Mouse (Mus musculus) CH12.LX (cell line): Measurements from ENCODE around the gene Sptlc3. TPM values are rescaled to one million over a fixed set of nuclear protein-coding genes. Genes with fewer than 3 reads are reported as not detected.

Source experiments
- DNase-seq: peaks from one replicate; pipeline ENCODE4 v3.0.0-alpha.2; 2013; ENCODE audit errors: extremely low read depth
- H3K27ac ChIP-seq: 2 replicates; pipeline ENCODE4 v1.5.1; 2012; ENCODE audit warnings: low read depth, mild to moderate bottlenecking, control low read depth, moderate library complexity; ENCODE audit not compliant: insufficient read depth
- H3K27me3 ChIP-seq: replicated peaks from 2 replicates; pipeline ENCODE3; 2012; ENCODE audit warnings: inconsistent platforms
- H3K36me3 ChIP-seq, 2 experiments: replicated peaks in 1 of 2; 2 replicates each; pipeline versions ENCODE3 to v1.6.1; 2012; ENCODE audit warnings: inconsistent platforms in 1 of 2, low read length in 1 of 2, mild to moderate bottlenecking in 1 of 2, mixed read lengths in 1 of 2, moderate library complexity in 1 of 2; ENCODE audit not compliant: control insufficient read depth in 1 of 2, insufficient read depth in 1 of 2
- H3K4me1 ChIP-seq, 2 experiments: 2 replicates each; pipeline ENCODE4 v1.6.1; 2012; ENCODE audit warnings: inconsistent platforms in 1 of 2, moderate library complexity in 1 of 2; ENCODE audit not compliant: insufficient read depth in 2 of 2, control insufficient read depth in 1 of 2
- H3K4me2 ChIP-seq: 2 replicates; pipeline ENCODE4 v1.6.1; 2012; ENCODE audit warnings: low read depth, mild to moderate bottlenecking, control low read depth; ENCODE audit not compliant: poor library complexity, insufficient read depth, severe bottlenecking
- H3K4me3 ChIP-seq, 3 experiments: fragments of 150-350 bp in 1 of 3; sonication (generic) in 1 of 3; replicated peaks in 1 of 3; 2 replicates each; pipeline versions ENCODE3 to v1.5.1; 2011 to 2012; ENCODE audit warnings: low read depth in 2 of 3, low read length in 2 of 3, mild to moderate bottlenecking in 2 of 3, moderate library complexity in 2 of 3, control low read depth in 1 of 3, improper control_type of control experiment in 1 of 3, inconsistent platforms in 1 of 3, mixed read lengths in 1 of 3; ENCODE audit not compliant: poor library complexity in 1 of 3
- H3K79me2 ChIP-seq: replicated peaks from 2 replicates; pipeline ENCODE4 v1.6.1; 2012; ENCODE audit warnings: mild to moderate bottlenecking, moderate library complexity; ENCODE audit not compliant: control insufficient read depth, poor library complexity, insufficient read depth, severe bottlenecking; ENCODE audit errors: extremely low read depth
- H3K9ac ChIP-seq: 2 replicates; pipeline ENCODE4 v1.6.1; 2012; ENCODE audit warnings: low read depth, mild to moderate bottlenecking, control low read depth, moderate library complexity; ENCODE audit not compliant: insufficient read depth
- H3K9me3 ChIP-seq: replicated peaks from 2 replicates; pipeline ENCODE3; 2012; ENCODE audit warnings: low read length, inconsistent platforms, mixed read lengths
- CTCF ChIP-seq, 2 experiments: IDR thresholded peaks in 1 of 2; conservative IDR thresholded peaks in 1 of 2; 2 replicates each; pipeline ENCODE4 v1.5.1; 2011 to 2012; ENCODE audit warnings: low read depth in 2 of 2, low read length in 2 of 2, improper control_type of control experiment in 1 of 2, inconsistent platforms in 1 of 2, mild to moderate bottlenecking in 1 of 2, moderate library complexity in 1 of 2
- ELF1 ChIP-seq: IDR thresholded peaks from 2 replicates; pipeline ENCODE4 v1.6.1; 2014; ENCODE audit warnings: low read depth, mild to moderate bottlenecking, inconsistent platforms, low read length, improper control_type of control experiment
- EP300 ChIP-seq: IDR thresholded peaks from 2 replicates; pipeline ENCODE4 v1.6.1; 2011; ENCODE audit warnings: low read length, improper control_type of control experiment
- HCFC1 ChIP-seq: IDR thresholded peaks from 2 replicates; pipeline ENCODE4 v1.6.1; 2012; ENCODE audit warnings: low read depth, mild to moderate bottlenecking, inconsistent platforms, low read length, improper control_type of control experiment
- JUN ChIP-seq: IDR thresholded peaks from 2 replicates; pipeline ENCODE4 v1.6.1; 2011; ENCODE audit warnings: low read depth, mild to moderate bottlenecking, low read length, improper control_type of control experiment, moderate library complexity; ENCODE audit not compliant: insufficient read depth
- JUND ChIP-seq: conservative IDR thresholded peaks from 2 replicates; pipeline ENCODE4 v1.6.1; 2011; ENCODE audit warnings: low read depth, low read length, improper control_type of control experiment
- KAT2A ChIP-seq: IDR thresholded peaks from 2 replicates; pipeline ENCODE4 v1.6.1; 2012; ENCODE audit warnings: low read length, improper control_type of control experiment, inconsistent platforms; ENCODE audit not compliant: insufficient replicate concordance
- MAX ChIP-seq: IDR thresholded peaks from 2 replicates; pipeline ENCODE4 v1.6.1; 2011; ENCODE audit warnings: low read length, improper control_type of control experiment
- MAZ ChIP-seq: IDR thresholded peaks from 2 replicates; pipeline ENCODE4 v1.6.1; 2012; ENCODE audit warnings: low read depth, mild to moderate bottlenecking, inconsistent platforms, low read length, improper control_type of control experiment, moderate library complexity
- MEF2A ChIP-seq: IDR thresholded peaks from 2 replicates; pipeline ENCODE4 v1.6.1; 2014; ENCODE audit warnings: low read depth, mild to moderate bottlenecking, inconsistent platforms, low read length, improper control_type of control experiment, borderline replicate concordance
- PAX5 ChIP-seq: IDR thresholded peaks from 2 replicates; pipeline ENCODE4 v1.6.1; 2012; ENCODE audit warnings: low read length, inconsistent platforms, mixed read lengths
- POLR2AphosphoS2 ChIP-seq: IDR thresholded peaks from 2 replicates; pipeline ENCODE4 v1.6.1; 2011; ENCODE audit warnings: low read depth, low read length, improper control_type of control experiment
- RAD21 ChIP-seq: IDR thresholded peaks from 2 replicates; pipeline ENCODE4 v1.6.1; 2011; ENCODE audit warnings: low read depth, mild to moderate bottlenecking, low read length, improper control_type of control experiment, moderate library complexity
- SMC3 ChIP-seq: IDR thresholded peaks from 2 replicates; pipeline ENCODE4 v1.6.1; 2011; ENCODE audit warnings: low read depth, low read length, improper control_type of control experiment
- TCF12 ChIP-seq: IDR thresholded peaks from 2 replicates; pipeline ENCODE4 v1.6.1; 2014; ENCODE audit warnings: low read depth, mild to moderate bottlenecking, inconsistent platforms, low read length, improper control_type of control experiment
- USF1 ChIP-seq: IDR thresholded peaks from 2 replicates; pipeline ENCODE4 v1.6.1; 2014; ENCODE audit warnings: low read depth, mild to moderate bottlenecking, inconsistent platforms, low read length, improper control_type of control experiment
- USF2 ChIP-seq: conservative IDR thresholded peaks from 2 replicates; pipeline ENCODE4 v1.6.1; 2011; ENCODE audit warnings: low read depth, low read length, improper control_type of control experiment
- ZC3H11A ChIP-seq: IDR thresholded peaks from 2 replicates; pipeline ENCODE4 v1.6.1; 2012; ENCODE audit warnings: low read depth, mild to moderate bottlenecking, inconsistent platforms, low read length, improper control_type of control experiment
- ZMIZ1 ChIP-seq: IDR thresholded peaks from 2 replicates; pipeline ENCODE4 v1.6.1; 2012; ENCODE audit warnings: low read depth, mild to moderate bottlenecking, inconsistent platforms, low read length, improper control_type of control experiment
- dilution Hi-C: fragments of 300-500 bp; cut with MboI; formaldehyde crosslinking; loops from 2 replicates; pipeline ENCODE4 v1.14.3; 2020; ENCODE audit warnings: low sequenced_read_pairs; ENCODE audit not compliant: extremely low pct_unique_long_range_greater_than_20kb, extremely low pct_ligation_motif_present
- in situ Hi-C: fragments of 300-500 bp; cut with MboI; formaldehyde crosslinking; loops from 3 replicates; pipeline ENCODE4 v1.14.3; 2019; ENCODE audit warnings: low sequenced_read_pairs, low pct_ligation_motif_present, low pct_unique_long_range_greater_than_20kb, mixed read lengths
- polyA plus RNA-seq: library from polyadenylated mRNA; unstranded; fragments of >175 nt; gene quantifications from 2 replicates; pipeline ENCODE4 v1.2.1, GENCODE M21; 2012; ENCODE audit warnings: low read depth; ENCODE audit not compliant: insufficient read length
- total RNA-seq, 2 experiments: library from RNA; depleted of rRNA; stranded (reverse); fragments of 300-350 nt in 1 of 2; fragments of >200 nt in 1 of 2; gene quantifications; 2 replicates each; pipeline ENCODE4 v1.2.3; 2012 to 2014

Sptlc3 gene
- total and polyA plus RNA-seq, 3 experiments, result not detected

DNA sequence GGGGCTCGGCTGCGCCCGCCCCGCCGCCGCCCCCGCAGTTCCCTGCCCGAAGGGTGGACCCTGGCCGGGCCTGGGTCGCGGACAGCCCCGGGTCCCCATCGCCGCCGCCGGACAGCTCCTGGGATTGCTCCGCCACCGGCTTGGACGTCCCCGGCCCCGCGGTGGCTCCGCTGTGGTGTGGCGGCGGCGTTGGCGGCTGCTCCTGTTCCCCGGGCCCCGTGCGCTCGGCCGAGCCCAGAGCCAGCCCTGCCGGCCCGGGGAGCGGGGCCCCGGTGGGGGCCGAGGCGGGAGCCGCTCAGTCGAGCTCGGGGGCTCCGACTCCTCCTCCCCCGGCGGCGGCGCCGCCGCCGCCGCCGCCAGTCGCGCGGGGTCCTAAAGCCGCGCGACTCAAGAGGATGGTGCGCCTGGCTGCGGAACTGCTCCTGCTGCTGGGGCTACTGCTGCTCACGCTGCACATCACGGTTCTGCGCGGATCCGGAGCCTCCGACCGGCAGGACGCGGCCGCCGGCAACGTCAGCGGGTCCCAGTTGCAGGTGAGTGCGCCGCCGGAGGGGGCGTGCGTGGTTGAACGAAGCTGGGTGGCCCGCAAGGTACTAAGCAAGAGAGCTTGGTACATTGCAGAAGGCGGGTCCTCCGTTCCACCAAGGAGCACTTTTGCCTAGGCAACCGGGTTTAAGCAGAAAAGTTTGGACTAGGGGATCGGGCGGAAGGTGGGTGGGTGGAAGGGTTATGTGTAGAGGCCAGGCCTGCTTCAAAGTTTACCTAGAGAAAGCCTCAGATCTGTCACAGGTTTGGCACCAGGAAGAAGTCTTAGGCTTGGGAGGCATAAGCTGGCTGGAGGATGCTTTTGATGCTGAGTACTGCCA lies 184.8 kb downstream of the Sptlc3 start:
- H3K4me3 ChIP-seq, result no peak overlapping the region
- no peak overlapping the region for H3K9ac ChIP-seq
- H3K36me3 ChIP-seq, result no peaks in the 10 kb centered on the region
- DNase-seq, result no peak
- H3K27me3 ChIP-seq, result no peaks in the 10 kb centered on the region
- no peak for TF ChIP-seq HCFC1
- TF ChIP-seq MAX, result no peak
- no peak for TF ChIP-seq MAZ
- no peak for TF ChIP-seq ZMIZ1
- no peak for TF ChIP-seq CTCF (conservative IDR thresholded peaks at IDR 0.05 in 1 of 2, IDR thresholded peaks at IDR 0.05 in 1 of 2; ENCODE audit: low read depth in 2 of 2, low read length in 2 of 2)
- TF ChIP-seq PAX5, result no peak
- no peak for TF ChIP-seq KAT2A
- no peak for TF ChIP-seq ELF1
- TF ChIP-seq EP300, result no peak
- TF ChIP-seq TCF12, result no peak
- TF ChIP-seq JUN, result no peak
- no peak for TF ChIP-seq USF1
- TF ChIP-seq MEF2A, result no peak
- TF ChIP-seq USF2, result no peak
- no peak for TF ChIP-seq SMC3
- TF ChIP-seq ZC3H11A, result no peak
- no peak for TF ChIP-seq POLR2AphosphoS2
- TF ChIP-seq JUND, result no peak
- TF ChIP-seq RAD21, result no peak
- in situ Hi-C loops (no loop called here), dilution Hi-C loops (no loop called here)
- H3K4me1 ChIP-seq, result no peaks in the 10 kb centered on the region
- H3K27ac ChIP-seq, result no peak overlapping the region
- peaks cover 17% of the 10 kb centered on the region for H3K9me3 ChIP-seq
- H3K79me2 ChIP-seq, result no peaks in the 10 kb centered on the region
- no peak overlapping the region for H3K4me2 ChIP-seq

DNA sequence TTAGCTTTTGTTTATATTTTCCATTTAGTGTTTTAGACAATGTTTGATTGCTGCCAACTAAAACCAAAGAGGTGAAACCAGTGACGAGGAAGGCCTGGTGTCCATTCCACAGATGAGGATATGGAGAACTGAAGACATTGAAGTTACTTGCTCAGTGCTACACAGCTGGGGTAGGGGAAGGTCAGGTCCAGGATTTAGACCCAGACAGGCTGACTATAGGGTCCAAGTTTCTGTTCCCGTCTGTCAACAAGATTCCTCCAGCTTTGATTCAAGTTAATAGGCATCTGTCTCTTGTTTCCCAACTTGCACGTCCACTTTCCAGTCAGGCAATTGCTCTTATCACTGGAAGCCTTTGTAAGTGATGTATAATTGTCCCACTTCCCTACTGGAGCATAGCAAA lies 188.8 kb downstream of the Sptlc3 start:
- no peak for DNase-seq
- H3K4me1 ChIP-seq, result no peaks in the 10 kb centered on the region
- no peak for TF ChIP-seq ZC3H11A
- H3K9me3 ChIP-seq, result peaks cover 10% of the 10 kb centered on the region
- H3K27me3 ChIP-seq, result peaks cover 2% of the 10 kb centered on the region
- H3K4me3 ChIP-seq, result no peak overlapping the region
- H3K27ac ChIP-seq, result no peak overlapping the region
- no peaks in the 10 kb centered on the region for H3K79me2 ChIP-seq
- dilution Hi-C loops (no loop called here), in situ Hi-C loops (no loop called here)
- H3K9ac ChIP-seq, result no peak overlapping the region
- no peaks in the 10 kb centered on the region for H3K36me3 ChIP-seq
- no peak overlapping the region for H3K4me2 ChIP-seq

Other genes starting within 250 kb of the Sptlc3 start
- gene Ism1, start 184.3 kb downstream of the Sptlc3 start, total RNA-seq (2012; rRNA removed), result not detected in 2 replicates
- not detected in 2 replicates for gene Ism1, start 184.3 kb downstream of the Sptlc3 start, total RNA-seq (2014; rRNA removed)
- gene Ism1, start 184.3 kb downstream of the Sptlc3 start, polyA plus RNA-seq, result not detected in 2 replicates